Mouse (Mus musculus) lung, adult 2 months (tissue): Measurements from ENCODE around the gene Cdk13. TPM values are rescaled to one million over a fixed set of nuclear protein-coding genes. Genes with fewer than 3 reads are reported as not detected.

Experiments used
- DNase-seq: peaks from one replicate; pipeline ENCODE4 v3.0.0; 2022
- H3K4me1 ChIP-seq: fragments of 200-500 bp; 2 replicates; pipeline ENCODE4 v1.6.1; 2011; ENCODE audit warnings: low read length; ENCODE audit not compliant: control insufficient read depth, insufficient read depth
- H3K4me3 ChIP-seq: fragments of 200-500 bp; replicated peaks from 2 replicates; pipeline ENCODE3; 2011; ENCODE audit warnings: low read depth, mild to moderate bottlenecking, control low read depth, low read length; ENCODE audit errors: extremely low read depth
- CTCF ChIP-seq: fragments of 200-500 bp; IDR thresholded peaks from 2 replicates; pipeline ENCODE4 v1.5.1; 2011; ENCODE audit warnings: mild to moderate bottlenecking, low read length, control low read depth; ENCODE audit not compliant: insufficient read depth
- POLR2A ChIP-seq: fragments of 200-500 bp; IDR thresholded peaks from 2 replicates; pipeline ENCODE4 v1.6.1; 2011; ENCODE audit warnings: low read depth, mild to moderate bottlenecking, control low read depth, low read length, borderline replicate concordance; ENCODE audit errors: extremely low read depth
- WGBS: fragments of 180-500 bp; shearing (Covaris S2); methylation state at CpG from one replicate; pipeline ENCODE4 v1.1.7; 2018; 5-methylcytosine and 5-hydroxymethylcytosine counted together
- polyA plus RNA-seq: library from polyadenylated mRNA; depleted of rRNA; stranded (reverse); fragments of >200 nt; gene quantifications from 2 replicates; pipeline ENCODE4 v1.2.3, GENCODE M21; 2012

Gene Cdk13
- polyA plus RNA-seq, 1 experiment: 37.2 TPM

GRCm38 (mm10) chr13:17773112-17773511 is 31.8 kb downstream of the Cdk13 start:
- Histone ChIP-seq H3K4me3 (no peak overlapping the region), H3K4me1 (peaks cover 2% of the 10 kb centered on the region; the same call in 1 of the 2 replicates)
- DNase-seq: no peak
- TF ChIP-seq CTCF (no peak), POLR2A (no peak)

GRCm38 (mm10) chr13:17772574-17772973 is 32.3 kb downstream of the Cdk13 start:
- H3K4me3 ChIP-seq: no peak overlapping the region
- DNase-seq: no peak
- 55% methylated on average over 6 of the region's 6 CpGs for WGBS
- TF ChIP-seq CTCF: no peak
- TF ChIP-seq POLR2A: no peak
- peaks cover 2% of the 10 kb centered on the region; the same call in 1 of the 2 replicates for H3K4me1 ChIP-seq

GRCm38 (mm10) chr13:17762405-17762804 is 42.5 kb downstream of the Cdk13 start:
- no peak for DNase-seq
- Histone ChIP-seq H3K4me1 (no peaks in the 10 kb centered on the region), H3K4me3 (no peak overlapping the region)
- TF ChIP-seq POLR2A (no peak), CTCF (no peak)
- 96% methylated on average over 1 of the region's 1 CpGs for WGBS

- TF ChIP-seq CTCF (no peak), POLR2A (no peak)
- 63% methylated on average over 4 of the region's 4 CpGs for WGBS
- no peaks in the 10 kb centered on the region for H3K4me1 ChIP-seq
- no peak for DNase-seq
- H3K4me3 ChIP-seq: no peak overlapping the region
Measured at GRCm38 (mm10) chr13:17754997-17755396, 49.9 kb downstream of the Cdk13 start.

- WGBS: 87% methylated on average over 3 of the region's 3 CpGs
- H3K4me3 ChIP-seq: no peak overlapping the region
- no peaks in the 10 kb centered on the region for H3K4me1 ChIP-seq
- no peak for TF ChIP-seq POLR2A
- no peak for TF ChIP-seq CTCF
- no peak for DNase-seq
Measured at GRCm38 (mm10) chr13:17728798-17729197, 76.1 kb downstream of the Cdk13 start.

- 75% methylated on average over 4 of the region's 4 CpGs for WGBS
- no peak for TF ChIP-seq POLR2A
- no peak for TF ChIP-seq CTCF
- H3K4me1 ChIP-seq: no peaks in the 10 kb centered on the region
Measured at GRCm38 (mm10) chr13:17727922-17728321, 77.0 kb downstream of the Cdk13 start.

GRCm38 (mm10) chr13:17717357-17717756 is 87.5 kb downstream of the Cdk13 start:
- DNase-seq: no peak
- no peak overlapping the region for H3K4me3 ChIP-seq
- 89% methylated on average over 1 of the region's 1 CpGs for WGBS
- H3K4me1 ChIP-seq: no peaks in the 10 kb centered on the region
- TF ChIP-seq CTCF: no peak
- no peak for TF ChIP-seq POLR2A

More at GRCm38 (mm10) chr13:17727922-17728321, 77.0 kb downstream of the Cdk13 start:
- no peak overlapping the region for H3K4me3 ChIP-seq
- no peak for DNase-seq

- no peak for DNase-seq
- 89% methylated on average over 5 of the region's 5 CpGs for WGBS
- H3K4me1 ChIP-seq: no peaks in the 10 kb centered on the region
- TF ChIP-seq CTCF (no peak), POLR2A (no peak)
- H3K4me3 ChIP-seq: no peak overlapping the region
Measured at GRCm38 (mm10) chr13:17708784-17709311, 96.0 kb downstream of the Cdk13 start.

GRCm38 (mm10) chr13:17705188-17705826 is 99.6 kb downstream of the Cdk13 start:
- no peak for DNase-seq
- H3K4me3 ChIP-seq: no peak overlapping the region
- no peaks in the 10 kb centered on the region for H3K4me1 ChIP-seq
- 50% methylated on average over 6 of the region's 6 CpGs for WGBS
- TF ChIP-seq CTCF: no peak
- no peak for TF ChIP-seq POLR2A

GRCm38 (mm10) chr13:17702311-17702710 is 102.6 kb downstream of the Cdk13 start:
- no peak overlapping the region for H3K4me3 ChIP-seq
- TF ChIP-seq CTCF: no peak
- no peak for TF ChIP-seq POLR2A
- DNase-seq: no peak
- no peaks in the 10 kb centered on the region for H3K4me1 ChIP-seq
